ENCODE assay signal across 17 mouse cellular contexts in genomic region chr5:130319783-130320182, GRCm38 (mm10). TPM values are rescaled to one million over a fixed set of nuclear protein-coding genes. Genes with fewer than 3 reads are reported as not detected.
"Had no signal": no experiment of that assay in that cellular context is flagged by ENCODE, and none has a peak within 500 bp of the region (broad histone marks: within the 10 kb centered on the region; RNA-seq: fewer than 3 reads in every experiment).

No protein-coding gene starts in this region.

- DNase-seq: right cerebral cortex, adult 18-20 months; right cerebral cortex, postnatal 25 days; spleen, adult 18-20 months; thymus, adult 18-20 months; thymus, postnatal 14 days; thymus, postnatal 36 days had no signal

- H3K4me2 ChIP-seq: lung, embryonic 14.5 days; midbrain, embryonic 13.5 days; midbrain, embryonic 15.5 days; neural tube, embryonic 13.5 days; neural tube, embryonic 15.5 days had no signal

- H3K36me3 ChIP-seq: midbrain, embryonic 15.5 days; neural tube, embryonic 15.5 days had no signal

- H3K27ac ChIP-seq: midbrain, embryonic 10.5 days; midbrain, embryonic 13.5 days; midbrain, embryonic 15.5 days; neural tube, embryonic 13.5 days; neural tube, embryonic 15.5 days had no signal

- H3K4me3 ChIP-seq: midbrain, embryonic 10.5 days; midbrain, embryonic 13.5 days; midbrain, embryonic 15.5 days; myocyte; neural tube, embryonic 13.5 days; neural tube, embryonic 15.5 days had no signal

- H3K9ac ChIP-seq: lung, embryonic 14.5 days; midbrain, embryonic 13.5 days; midbrain, embryonic 15.5 days; neural tube, embryonic 13.5 days; neural tube, embryonic 15.5 days had no signal

- H3K4me1 ChIP-seq: midbrain, embryonic 10.5 days; midbrain, embryonic 13.5 days; midbrain, embryonic 15.5 days; neural tube, embryonic 15.5 days had no signal

- H3K27me3 ChIP-seq: midbrain, embryonic 13.5 days; midbrain, embryonic 15.5 days; neural tube, embryonic 13.5 days; neural tube, embryonic 15.5 days had no signal

- ATAC-seq: midbrain, embryonic 13.5 days; midbrain, embryonic 15.5 days had no signal

- H3K9me3 ChIP-seq: midbrain, embryonic 15.5 days; neural tube, embryonic 15.5 days had no signal

RNA-seq across cellular contexts. Expression of gene Caln1, which starts 49.5 kb away (rescaled TPM):
- polyA plus RNA-seq: lung, embryonic 16.5 days; myocyte; small intestine, adult 2 months; stomach, embryonic 14.5 days; thymus, postnatal 0 days had no signal
